Mouse (Mus musculus): ENCODE results near the gene Ech1. TPM values are rescaled to one million over a fixed set of nuclear protein-coding genes. Genes with fewer than 3 reads are reported as not detected.

Gene Ech1
- total RNA-seq (2021) = 100 to 1,000 TPM; 198 to 334 TPM
- long read RNA-seq, experiment 1, transcript Ech1-201 (10 exons, 1,267 nt) = major isoform, 345 of 371 reads
- long read RNA-seq, experiment 1, partial matches to known transcripts = 16 of 371 reads
- long read RNA-seq, experiment 1, other reads (novel, unspliced or antisense) = 9 of 371 reads
- long read RNA-seq, experiment 2, transcript Ech1-201 (10 exons, 1,267 nt) = major isoform, 349 of 371 reads
- long read RNA-seq, experiment 2, partial matches to known transcripts = 11 of 371 reads
- long read RNA-seq, experiment 2, other reads (novel, unspliced or antisense) = 10 of 371 reads

- intact Hi-C loops (cut with DNase I; ENCODE audit: low total_unique reads) = loop anchor here (5.0 kb wide), 1 partner anchor 37 kb away; the partner anchor contains the start of gene Lgals7
- peak; percentile 93 for DNase-seq
Observed at GRCm38 (mm10) chr7:28824941-28825685, at the start of gene Ech1. Ech1 (plus strand) TSS chr7:28825217.

- no peak for DNase-seq
- intact Hi-C loops (cut with DNase I; ENCODE audit: low total_unique reads) = no loop called here
Observed at GRCm38 (mm10) chr7:28778825-28779224, 46.2 kb upstream of the Ech1 start.

- peak; percentile 91 for DNase-seq
- intact Hi-C loops (cut with DNase I; ENCODE audit: low total_unique reads) = no loop called here
Observed at GRCm38 (mm10) chr7:28780067-28780658, 44.9 kb upstream of the Ech1 start.

GRCm38 (mm10) chr7:28780857-28781256 is 44.2 kb upstream of the Ech1 start:
- intact Hi-C loops (cut with DNase I; ENCODE audit: low total_unique reads) = no loop called here
- peak; percentile 54 for DNase-seq

- DNase-seq = no peak
- intact Hi-C loops (cut with DNase I; ENCODE audit: low total_unique reads) = no loop called here
Observed at GRCm38 (mm10) chr7:28781261-28781663, 43.8 kb upstream of the Ech1 start.

GRCm38 (mm10) chr7:28785161-28785560 is 39.9 kb upstream of the Ech1 start:
- no peak for DNase-seq
- intact Hi-C loops (cut with DNase I; ENCODE audit: low total_unique reads) = loop anchor here (5.0 kb wide), 1 partner anchor 72 kb away; no protein-coding TSS in a partner anchor

GRCm38 (mm10) chr7:28787884-28788283 is 37.1 kb upstream of the Ech1 start:
- intact Hi-C loops (cut with DNase I; ENCODE audit: low total_unique reads) = loop anchor here (5.0 kb wide), 1 partner anchor 69 kb away; no protein-coding TSS in a partner anchor

GRCm38 (mm10) chr7:28788307-28789195 is 36.5 kb upstream of the Ech1 start, which contains the start of gene Rinl:
Rinl (plus strand) TSS chr7:28788969.
- DNase-seq = no peak
- intact Hi-C loops (cut with DNase I; ENCODE audit: low total_unique reads) = loop anchor here (5.0 kb wide), 1 partner anchor 69 kb away; no protein-coding TSS in a partner anchor

More at GRCm38 (mm10) chr7:28787884-28788283, 37.1 kb upstream of the Ech1 start:
- no peak for DNase-seq

- intact Hi-C loops (cut with DNase I; ENCODE audit: low total_unique reads) = loop anchor here (5.0 kb wide), 1 partner anchor 68 kb away; no protein-coding TSS in a partner anchor
- DNase-seq = no peak
Observed at GRCm38 (mm10) chr7:28789235-28789634, 35.8 kb upstream of the Ech1 start.

GRCm38 (mm10) chr7:28790066-28790806 is 34.8 kb upstream of the Ech1 start:
- no peak for DNase-seq
- intact Hi-C loops (cut with DNase I; ENCODE audit: low total_unique reads) = loop anchor here (10.0 kb wide), 1 partner anchor 105 kb away; no protein-coding TSS in a partner anchor

GRCm38 (mm10) chr7:28791706-28792105 is 33.3 kb upstream of the Ech1 start:
- intact Hi-C loops (cut with DNase I; ENCODE audit: low total_unique reads) = loop anchor here (10.0 kb wide), 1 partner anchor 103 kb away; no protein-coding TSS in a partner anchor
- no peak for DNase-seq

GRCm38 (mm10) chr7:28792391-28793185 is 32.4 kb upstream of the Ech1 start:
- intact Hi-C loops (cut with DNase I; ENCODE audit: low total_unique reads) = loop anchor here (10.0 kb wide), 1 partner anchor 102 kb away; no protein-coding TSS in a partner anchor
- no peak for DNase-seq

GRCm38 (mm10) chr7:28793834-28794233 is 31.2 kb upstream of the Ech1 start:
- DNase-seq = no peak
- intact Hi-C loops (cut with DNase I; ENCODE audit: low total_unique reads) = loop anchor here (10.0 kb wide), 1 partner anchor 101 kb away; no protein-coding TSS in a partner anchor

- intact Hi-C loops (cut with DNase I; ENCODE audit: low total_unique reads) = loop anchor here (10.0 kb wide), 1 partner anchor 100 kb away; no protein-coding TSS in a partner anchor
- DNase-seq = no peak
Observed at GRCm38 (mm10) chr7:28794496-28794895, 30.5 kb upstream of the Ech1 start.

- DNase-seq = no peak
- intact Hi-C loops (cut with DNase I; ENCODE audit: low total_unique reads) = loop anchor here (5.0 to 10.0 kb wide), 2 partner anchors 71 to 99 kb away; no protein-coding TSS in a partner anchor
Observed at GRCm38 (mm10) chr7:28795832-28796231, 29.2 kb upstream of the Ech1 start.

GRCm38 (mm10) chr7:28796562-28796975 is 28.4 kb upstream of the Ech1 start:
- intact Hi-C loops (cut with DNase I; ENCODE audit: low total_unique reads) = loop anchor here (5.0 to 10.0 kb wide), 2 partner anchors 71 to 98 kb away; no protein-coding TSS in a partner anchor
- peak; percentile 86 for DNase-seq

GRCm38 (mm10) chr7:28799994-28800393 is 25.0 kb upstream of the Ech1 start:
- intact Hi-C loops (cut with DNase I; ENCODE audit: low total_unique reads) = loop anchor here (5.0 to 10.0 kb wide), 2 partner anchors 67 to 95 kb away; no protein-coding TSS in a partner anchor
- DNase-seq = no peak

All from gastrocnemius, postnatal 14 days (tissue).